Mouse (Mus musculus): ENCODE results near the gene Gpr84. TPM values are rescaled to one million over a fixed set of nuclear protein-coding genes. Genes with fewer than 3 reads are reported as not detected.

The Gpr84 gene
- total RNA-seq (2014; rRNA removed) (0.58 and 0.86 TPM in 2 replicates), polyA plus RNA-seq (2015; fragmentation: Nextera tagmentation; extraction: Ambion mirVana) (0.30 and 0.37 TPM in 2 replicates)

DNA sequence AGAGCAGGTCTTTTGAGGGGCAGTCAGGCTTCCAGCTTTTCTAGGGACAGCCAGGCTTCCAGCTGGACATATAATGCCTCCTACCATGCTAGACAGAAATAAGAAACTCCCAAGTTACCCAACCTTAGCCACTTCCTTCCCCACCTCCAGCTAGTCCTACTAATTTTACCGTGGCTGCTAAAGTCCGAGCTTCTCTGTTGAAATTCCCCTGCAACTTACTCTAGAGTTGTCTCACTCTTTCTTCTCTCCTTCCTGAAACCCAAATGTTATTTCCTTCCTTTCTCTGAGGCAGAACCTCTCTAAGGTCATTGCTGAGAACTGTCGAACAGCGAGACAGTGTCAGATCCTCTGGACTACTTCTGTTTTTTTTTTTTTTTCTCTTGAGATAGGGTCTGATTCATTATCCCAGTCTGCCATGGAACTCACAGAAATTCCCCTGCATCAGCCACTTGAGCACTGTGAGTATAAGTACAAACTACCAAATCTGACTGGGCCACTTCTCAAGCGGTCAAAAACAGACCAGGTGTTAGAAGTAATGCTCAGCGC, at the start of gene Gpr84:
TSS of gene Gpr84 (minus strand) at position 248 of the 546 bp plus-strand sequence.
- no peak for DNase-seq (ENCODE audit: low spot score)

DNA sequence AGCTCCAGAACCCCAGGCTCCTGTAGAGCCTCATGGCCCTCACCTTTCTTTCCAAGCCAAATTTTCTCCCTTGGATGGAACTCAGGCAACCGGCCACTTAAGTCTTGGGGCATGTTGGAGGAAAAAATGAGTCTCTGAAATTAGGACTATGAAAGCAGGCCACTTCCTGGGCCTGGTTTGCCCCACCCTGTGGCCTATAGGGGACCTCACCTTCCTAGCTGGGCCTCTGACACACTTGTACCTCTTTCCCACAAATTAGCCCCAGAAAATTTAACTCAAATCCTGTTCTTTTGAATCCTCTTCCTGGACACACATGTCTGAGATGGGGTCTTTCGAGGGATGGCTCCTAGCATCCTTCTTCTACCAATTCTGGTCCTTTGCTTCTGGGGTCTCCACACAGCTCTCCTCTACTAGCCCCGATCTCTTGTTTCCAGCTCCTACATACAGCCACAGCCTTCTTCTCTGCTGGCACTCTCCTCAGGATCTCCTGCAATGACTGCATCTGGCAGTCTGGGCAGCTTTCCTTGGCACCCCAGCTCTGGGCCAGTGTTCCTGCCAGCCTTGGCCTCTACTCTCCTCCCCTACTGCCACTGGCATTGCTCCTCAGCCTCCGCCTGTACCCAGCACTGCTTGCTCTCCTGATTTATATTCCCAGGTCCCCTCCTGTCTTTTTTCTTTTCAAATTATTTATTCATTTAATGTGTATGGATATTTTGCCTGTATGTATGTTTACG, 49.6 kb upstream of the Gpr84 start:
- H3K27ac ChIP-seq: no peak overlapping the region; the same call in 1 of the 2 replicates
- ATAC-seq (peak; percentile 64; the same call in 1 of the 2 replicates), DNase-seq (ENCODE audit: low spot score) (peak; percentile 58)
- no peaks in the 10 kb centered on the region for H3K4me1 ChIP-seq (ENCODE audit: insufficient read depth, low read length)
- no peak overlapping the region for H3K4me3 ChIP-seq (ENCODE audit: low read length)
- H3K36me3 ChIP-seq (ENCODE audit: insufficient read depth, low read length): no peaks in the 10 kb centered on the region
- H3K4me2 ChIP-seq (ENCODE audit: low read depth, low read length): no peak overlapping the region
- H3K27me3 ChIP-seq (ENCODE audit: insufficient read depth, low read length): no peaks in the 10 kb centered on the region
- H3K9me3 ChIP-seq (ENCODE audit: low read length): no peaks in the 10 kb centered on the region
- no peak overlapping the region for H3K9ac ChIP-seq (replicated peaks; ENCODE audit: low read length)
- WGBS: 69% methylated on average over 5 of the region's 5 CpGs
- no peak for TF ChIP-seq CTCF (IDR thresholded peaks at IDR 0.05; ENCODE audit: low read depth)

More for the DNA sequence above, at the start of gene Gpr84:
- no peak within 1 kb of the TSS for H3K4me3 ChIP-seq (ENCODE audit: low read length)
- H3K9ac ChIP-seq (replicated peaks; ENCODE audit: low read length): no peak within 1 kb of the TSS
- 0 out of 2 replicates have a peak, but pooled peaks cover 6% of the 10 kb centered on the region for H3K4me1 ChIP-seq (ENCODE audit: insufficient read depth, low read length)
- no peaks in the 10 kb centered on the region for H3K36me3 ChIP-seq (ENCODE audit: insufficient read depth, low read length)
- H3K9me3 ChIP-seq (ENCODE audit: low read length): no peaks in the 10 kb centered on the region
- no peak within 1 kb of the TSS for H3K4me2 ChIP-seq (ENCODE audit: low read depth, low read length)
- TF ChIP-seq CTCF (IDR thresholded peaks at IDR 0.05; ENCODE audit: low read depth): no peak
- H3K27ac ChIP-seq: no peak within 1 kb of the TSS
- H3K27me3 ChIP-seq (ENCODE audit: insufficient read depth, low read length): no peaks in the 10 kb centered on the region
- WGBS: 72% methylated on average over 6 of the region's 6 CpGs
- ATAC-seq: no peak

DNA sequence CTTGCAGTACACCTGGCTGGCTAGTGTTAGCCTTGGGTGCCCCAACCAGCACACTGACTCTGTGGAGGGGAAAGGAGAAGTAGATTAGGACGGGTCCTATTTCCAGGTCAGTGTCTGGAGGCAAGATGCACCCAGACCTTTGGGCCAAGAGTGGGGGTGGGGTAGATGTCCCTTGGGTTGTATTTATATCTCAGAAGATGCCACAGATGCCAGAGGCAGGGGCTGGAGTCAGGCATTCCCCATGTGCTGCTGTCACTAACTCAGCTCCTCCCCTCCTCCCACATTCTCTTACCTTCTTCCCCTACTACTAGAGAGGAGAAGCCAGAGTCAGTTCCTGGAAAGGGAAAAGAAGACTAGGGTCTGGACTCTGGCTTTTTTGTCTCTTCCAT, 48.7 kb upstream of the Gpr84 start:
- DNase-seq (ENCODE audit: low spot score): no peak
- Histone ChIP-seq H3K36me3 (ENCODE audit: insufficient read depth, low read length) (no peaks in the 10 kb centered on the region), H3K27ac (no peak overlapping the region), H3K9ac (replicated peaks; ENCODE audit: low read length) (no peak overlapping the region), H3K4me3 (ENCODE audit: low read length) (no peak overlapping the region), H3K4me1 (ENCODE audit: insufficient read depth, low read length) (no peaks in the 10 kb centered on the region), H3K9me3 (ENCODE audit: low read length) (no peaks in the 10 kb centered on the region), H3K27me3 (ENCODE audit: insufficient read depth, low read length) (no peaks in the 10 kb centered on the region), H3K4me2 (ENCODE audit: low read depth, low read length) (no peak overlapping the region)
- WGBS: 77% methylated on average over 1 of the region's 1 CpGs
- TF ChIP-seq CTCF (IDR thresholded peaks at IDR 0.05; ENCODE audit: low read depth): no peak
- ATAC-seq: no peak

DNA sequence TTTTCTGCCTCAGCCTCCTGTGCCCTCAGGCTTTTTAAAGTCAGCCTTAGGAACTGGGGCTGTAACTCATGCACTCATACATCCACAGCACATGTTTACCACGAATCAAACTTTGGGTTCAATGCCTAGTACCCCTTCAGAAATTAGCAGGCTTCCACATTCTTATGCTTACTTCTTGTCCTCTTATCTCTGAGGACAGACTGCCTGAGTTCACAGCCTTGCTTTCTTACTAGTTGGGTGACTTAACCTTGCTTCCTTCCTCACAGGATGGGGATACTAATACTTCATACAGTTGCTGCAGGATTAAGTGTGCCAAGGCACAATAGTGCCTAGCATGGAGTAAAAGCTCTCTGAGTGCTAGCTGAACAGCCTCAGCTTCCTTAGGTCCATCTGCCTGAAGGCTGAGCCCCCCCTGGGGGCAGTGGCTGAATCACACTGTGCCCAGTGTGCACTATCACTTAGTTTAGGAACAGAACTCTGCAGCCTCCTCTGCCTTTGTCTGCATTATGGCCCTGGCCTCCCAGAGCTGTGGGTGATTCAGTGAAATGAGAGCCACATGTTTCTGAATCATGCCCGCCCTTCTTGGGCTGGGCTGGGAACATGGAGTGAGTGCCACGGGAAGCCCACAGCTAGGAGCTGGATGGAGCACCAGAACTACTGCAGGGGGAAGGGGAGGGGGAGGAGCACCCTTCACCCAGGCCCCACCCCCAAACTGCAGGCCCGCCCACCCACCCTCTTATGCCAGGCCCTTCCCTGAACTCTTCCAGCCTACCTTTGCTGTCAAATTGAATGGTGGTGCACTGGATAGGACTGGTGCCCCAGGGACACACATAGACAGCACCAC, 48.1 kb upstream of the Gpr84 start:
- no peak overlapping the region for H3K4me2 ChIP-seq (ENCODE audit: low read depth, low read length)
- no peaks in the 10 kb centered on the region for H3K9me3 ChIP-seq (ENCODE audit: low read length)
- 44% methylated on average over 4 of the region's 4 CpGs for WGBS
- no peak for TF ChIP-seq CTCF (IDR thresholded peaks at IDR 0.05; ENCODE audit: low read depth)
- no peak overlapping the region for H3K4me3 ChIP-seq (ENCODE audit: low read length)
- no peak overlapping the region for H3K9ac ChIP-seq (replicated peaks; ENCODE audit: low read length)
- no peaks in the 10 kb centered on the region for H3K27me3 ChIP-seq (ENCODE audit: insufficient read depth, low read length)
- H3K4me1 ChIP-seq (ENCODE audit: insufficient read depth, low read length): no peaks in the 10 kb centered on the region
- H3K27ac ChIP-seq: no peak overlapping the region
- no peaks in the 10 kb centered on the region for H3K36me3 ChIP-seq (ENCODE audit: insufficient read depth, low read length)
- no peak for DNase-seq (ENCODE audit: low spot score)
- ATAC-seq: peak; percentile 38

DNA sequence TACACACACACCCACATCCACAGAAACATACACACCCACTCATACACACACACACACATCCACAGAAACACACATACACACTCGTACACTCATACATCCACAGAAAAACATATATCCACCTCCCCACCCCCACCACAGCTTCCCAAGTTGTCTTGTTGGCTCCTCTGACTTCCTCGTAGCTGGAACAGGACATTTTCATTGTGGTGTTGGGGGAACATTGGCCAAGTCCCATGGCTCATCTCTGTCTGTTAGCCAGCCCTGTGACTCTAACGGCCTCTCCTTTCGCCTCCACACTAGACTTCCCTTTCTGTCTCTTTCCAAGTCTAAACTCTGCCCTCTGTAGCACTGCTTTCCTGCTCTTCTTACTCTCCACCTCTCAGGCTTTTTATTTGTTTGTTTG, 47.4 kb upstream of the Gpr84 start:
- Histone ChIP-seq H3K36me3 (ENCODE audit: insufficient read depth, low read length) (no peaks in the 10 kb centered on the region), H3K4me1 (ENCODE audit: insufficient read depth, low read length) (no peaks in the 10 kb centered on the region), H3K9ac (replicated peaks; ENCODE audit: low read length) (no peak overlapping the region), H3K27me3 (ENCODE audit: insufficient read depth, low read length) (no peaks in the 10 kb centered on the region), H3K4me3 (ENCODE audit: low read length) (no peak overlapping the region), H3K4me2 (ENCODE audit: low read depth, low read length) (no peak overlapping the region), H3K9me3 (ENCODE audit: low read length) (no peaks in the 10 kb centered on the region), H3K27ac (no peak overlapping the region)
- TF ChIP-seq CTCF (IDR thresholded peaks at IDR 0.05; ENCODE audit: low read depth): no peak
- 73% methylated on average over 4 of the region's 4 CpGs for WGBS
- ATAC-seq: no peak
- DNase-seq (ENCODE audit: low spot score): no peak

DNA sequence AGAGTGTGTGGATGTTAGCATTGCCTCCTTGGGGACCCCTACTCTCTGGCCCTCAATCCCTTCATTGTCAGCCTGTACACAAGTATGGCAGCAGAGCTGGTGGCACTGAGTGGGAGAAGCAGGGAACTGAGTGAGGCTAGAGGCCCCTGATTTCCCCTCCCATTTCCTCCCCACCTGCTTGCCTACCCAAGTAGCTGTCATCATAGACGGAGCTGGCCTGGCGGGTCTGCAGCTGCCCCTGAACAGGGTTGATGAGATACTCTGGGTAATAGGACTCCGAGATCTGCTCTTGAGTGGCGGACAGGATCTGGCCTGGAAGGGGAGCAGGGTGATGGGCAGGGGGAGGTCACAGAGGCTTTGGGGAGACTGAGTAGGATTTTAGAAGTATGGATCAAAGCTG, 45.7 kb upstream of the Gpr84 start:
- Histone ChIP-seq H3K9me3 (ENCODE audit: low read length) (no peaks in the 10 kb centered on the region), H3K27ac (no peak overlapping the region), H3K4me1 (ENCODE audit: insufficient read depth, low read length) (no peaks in the 10 kb centered on the region), H3K4me3 (ENCODE audit: low read length) (no peak overlapping the region), H3K9ac (replicated peaks; ENCODE audit: low read length) (no peak overlapping the region), H3K4me2 (ENCODE audit: low read depth, low read length) (no peak overlapping the region), H3K36me3 (ENCODE audit: insufficient read depth, low read length) (no peaks in the 10 kb centered on the region), H3K27me3 (ENCODE audit: insufficient read depth, low read length) (no peaks in the 10 kb centered on the region)
- DNase-seq (ENCODE audit: low spot score): no peak
- WGBS: 88% methylated on average over 4 of the region's 4 CpGs
- no peak for TF ChIP-seq CTCF (IDR thresholded peaks at IDR 0.05; ENCODE audit: low read depth)
- ATAC-seq: no peak
